Mouse (Mus musculus): ENCODE measurements around the gene Prl2b1.

DNA sequence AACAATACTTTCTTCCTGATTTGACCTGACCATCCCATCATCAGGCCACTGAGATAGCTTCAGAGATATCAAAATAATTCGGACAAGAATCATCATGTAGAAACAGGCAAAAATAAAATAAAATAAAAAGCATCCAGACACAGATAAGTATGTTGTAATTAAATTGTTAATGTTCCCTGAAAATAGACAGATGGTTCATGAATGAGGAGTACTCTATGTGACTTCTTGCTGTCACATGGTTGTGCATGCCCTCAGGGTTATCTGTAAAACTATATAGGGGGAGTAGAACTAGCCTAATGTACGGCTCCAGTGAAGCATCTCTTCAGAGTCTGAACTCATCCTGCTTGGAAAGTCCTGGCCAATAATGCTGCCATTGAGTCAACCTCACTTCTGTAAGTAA lies 45.3 kb downstream of the Prl2b1 start, which contains the start of gene Prl8a2:
- no peak for TF ChIP-seq EP300 (IDR thresholded peaks at IDR 0.05; ENCODE audit: low read depth)
- TF ChIP-seq CTCF (IDR thresholded peaks at IDR 0.05; ENCODE audit: low read depth), result no peak
